Mouse (Mus musculus) lung, postnatal 25 days (tissue): ENCODE measurements around the gene Hck.

Source experiments
- DNase-seq: peaks from one replicate; pipeline ENCODE4 v3.0.0; 2022; ENCODE audit warnings: low spot score

Gene Hck

DNA sequence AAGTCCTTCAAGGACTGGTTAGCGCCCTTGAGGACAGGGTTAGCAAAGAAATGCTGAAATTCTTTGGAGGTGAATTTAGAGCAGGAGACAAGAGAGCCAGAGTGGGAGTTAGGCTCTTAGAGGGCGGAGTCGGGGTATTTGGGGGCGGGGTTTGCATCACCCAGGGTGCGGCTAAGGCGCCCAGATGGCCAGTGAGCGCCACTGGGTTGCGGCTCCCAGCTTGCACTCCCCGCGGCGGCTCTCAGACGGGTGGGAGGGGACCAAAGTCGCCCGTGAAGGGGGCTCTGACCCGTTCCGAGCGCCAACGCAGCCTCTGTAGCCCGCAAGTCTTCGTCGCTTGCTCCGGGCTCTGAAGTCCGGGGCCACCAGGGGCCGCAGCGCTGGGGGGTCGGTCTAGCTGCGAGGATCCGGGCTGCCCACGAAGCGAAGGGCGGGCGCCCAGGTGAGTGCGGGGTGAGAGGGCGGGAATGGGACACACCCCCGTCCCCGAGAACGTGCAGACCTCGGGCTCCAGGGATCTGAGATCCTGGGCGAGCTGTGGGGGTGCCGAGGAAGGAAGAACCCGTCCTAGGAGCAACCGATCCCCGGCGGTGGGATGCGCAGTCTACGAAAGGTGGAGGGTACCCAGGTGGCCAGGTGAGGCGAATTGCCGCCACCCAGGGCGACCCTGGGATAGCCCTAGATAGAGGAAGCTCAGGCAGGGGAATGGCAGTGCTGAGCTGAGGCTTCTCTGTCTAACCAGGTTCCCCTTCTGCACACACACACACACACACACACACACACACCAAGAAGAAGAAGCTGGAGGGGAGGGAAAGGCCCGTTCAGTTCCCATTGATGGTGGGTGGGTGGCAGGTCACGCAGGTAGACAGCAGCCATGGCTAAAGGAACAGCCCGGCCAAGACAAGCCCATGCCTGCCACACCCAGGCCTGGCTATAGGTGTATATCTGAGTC lies at the start of gene Hck:
Gene Hck (plus strand): TSS at position 156 of the 952 bp plus-strand sequence.
- DNase-seq: peak; percentile 77

GRCm38 (mm10) chr2:153060216-153060615 lies 48.1 kb upstream of the Hck start:
- peak; percentile 16 for DNase-seq

GRCm38 (mm10) chr2:153063394-153063793 lies 44.9 kb upstream of the Hck start:
- DNase-seq: no peak

DNA sequence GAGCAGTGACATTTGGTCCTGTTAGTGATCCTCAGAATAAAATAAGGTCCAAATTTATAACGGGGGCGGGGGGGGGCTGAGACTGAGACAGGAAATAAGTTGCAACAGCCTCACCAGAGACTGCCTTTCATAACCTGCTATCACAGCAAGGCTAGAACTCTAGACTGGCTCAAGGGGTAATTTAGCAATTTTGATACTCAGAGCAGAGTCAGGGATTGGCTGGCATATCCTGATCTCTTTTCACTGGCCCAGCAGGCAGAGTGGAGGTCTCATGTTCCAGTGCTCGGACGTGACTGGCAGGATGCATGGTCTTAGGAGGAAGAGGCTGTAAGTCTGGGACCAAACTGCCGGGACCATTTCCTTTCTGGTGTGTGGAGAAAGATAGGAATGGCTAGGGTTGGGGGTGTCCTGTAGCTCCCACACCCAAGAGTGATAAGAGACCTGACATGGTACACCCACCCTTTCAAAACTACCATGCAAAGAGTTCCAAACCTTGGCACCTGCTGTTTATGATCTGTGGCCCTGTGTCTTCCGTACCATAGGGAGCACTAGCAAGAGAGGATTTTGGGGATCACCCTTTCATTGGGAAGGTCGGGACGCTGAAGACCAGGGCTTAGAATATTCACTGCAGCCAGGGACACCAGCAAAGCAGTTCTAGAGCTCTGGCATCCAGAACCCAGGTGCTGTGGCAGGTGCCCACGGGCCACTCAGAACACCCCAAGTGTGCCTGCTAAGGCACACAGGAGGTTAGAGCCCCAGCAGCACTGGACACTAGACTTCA lies 43.9 kb upstream of the Hck start:
- DNase-seq: peak; percentile 17

DNA sequence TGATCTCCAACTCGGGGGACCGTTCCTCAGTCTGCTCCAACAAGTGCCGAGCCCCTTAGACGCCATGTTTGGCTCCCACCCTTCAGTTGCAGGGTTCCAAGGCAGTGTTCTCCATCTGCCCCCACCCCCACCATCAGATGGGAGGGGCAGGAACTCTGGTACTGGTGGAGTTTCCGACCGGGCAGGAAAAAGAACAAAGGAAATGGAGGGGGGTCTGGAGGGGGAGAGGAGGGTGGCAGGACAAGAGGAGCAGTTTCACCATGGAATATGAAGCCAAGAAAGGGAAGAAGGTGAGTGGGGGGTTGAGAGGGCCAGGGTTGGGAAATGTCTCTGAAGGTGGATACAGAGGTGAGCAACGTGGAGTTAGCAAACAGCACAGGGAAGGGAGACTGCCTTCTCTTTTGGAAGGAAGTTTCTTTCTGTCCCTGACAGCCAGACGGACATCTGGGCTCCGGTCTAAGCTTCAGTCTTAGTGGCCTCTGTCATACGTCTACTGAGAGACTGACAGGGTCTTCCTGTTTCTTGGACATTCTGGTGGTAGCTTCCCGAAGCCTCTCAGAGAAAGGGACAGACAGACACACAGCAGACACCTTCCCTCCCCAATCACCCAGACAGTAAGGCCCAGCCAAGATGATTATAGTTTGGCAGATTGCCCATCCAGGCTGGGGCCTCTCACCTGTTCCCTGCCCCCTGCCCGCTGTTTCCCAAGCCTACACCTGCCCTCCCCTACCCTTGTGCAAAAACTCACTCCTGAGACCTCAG lies 42.3 kb upstream of the Hck start, which contains the start of gene Ccm2l:
Gene Ccm2l (plus strand): TSS at position 209 of the 762 bp plus-strand sequence.
- peak; percentile 83 for DNase-seq

GRCm38 (mm10) chr2:153066991-153067390 lies 41.3 kb upstream of the Hck start:
- DNase-seq: no peak

GRCm38 (mm10) chr2:153070762-153071490 lies 37.3 kb upstream of the Hck start:
- peak; percentile 22 for DNase-seq

GRCm38 (mm10) chr2:153071491-153072184 lies 36.6 kb upstream of the Hck start:
- no peak for DNase-seq

DNA sequence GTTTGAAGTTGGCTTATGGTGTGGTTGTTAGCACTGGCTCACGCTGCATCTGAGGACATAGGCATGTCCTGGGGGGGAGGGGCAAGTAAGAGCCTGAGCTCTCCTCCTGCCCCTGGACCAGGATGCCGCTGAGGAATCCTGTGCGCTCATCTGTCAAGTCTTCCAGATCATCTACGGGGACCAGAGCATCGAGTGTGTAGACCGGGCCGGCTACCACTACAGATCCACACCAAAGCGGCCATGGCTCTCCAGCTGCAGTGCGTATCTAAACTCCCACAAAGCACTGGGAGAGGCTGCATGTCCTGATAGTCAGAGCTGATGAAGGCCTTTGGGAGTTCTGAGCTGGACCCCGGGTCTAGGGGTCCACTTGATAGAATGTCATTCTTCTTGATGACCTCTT lies 33.6 kb upstream of the Hck start:
- no peak for DNase-seq

GRCm38 (mm10) chr2:153075961-153076360 lies 32.3 kb upstream of the Hck start:
- no peak for DNase-seq

- peak; percentile 78 for DNase-seq
Measured at GRCm38 (mm10) chr2:153080841-153081523, 27.3 kb upstream of the Hck start.

- no peak for DNase-seq
Measured at GRCm38 (mm10) chr2:153081866-153082265, 26.4 kb upstream of the Hck start.

DNA sequence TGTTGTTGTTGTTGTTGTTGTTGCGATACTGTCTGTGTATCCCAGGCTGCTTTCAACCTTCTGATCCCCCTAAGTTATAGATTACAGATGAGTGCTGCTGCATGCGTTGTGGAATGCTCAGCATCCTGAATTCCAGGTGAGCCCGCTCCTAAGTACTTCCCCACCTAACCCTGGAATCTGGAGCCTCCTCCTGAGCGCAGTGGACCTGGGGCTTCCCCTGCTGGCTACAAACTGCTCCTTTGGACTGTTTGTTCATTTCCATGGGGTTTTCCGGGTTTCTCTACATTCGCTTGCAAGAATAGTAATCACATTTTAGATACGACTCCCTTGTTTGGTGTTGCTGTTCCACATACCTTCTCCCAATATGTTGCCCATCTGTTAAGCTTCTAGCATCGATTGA lies 25.0 kb upstream of the Hck start:
- peak; percentile 41 for DNase-seq

GRCm38 (mm10) chr2:153083824-153084223 lies 24.4 kb upstream of the Hck start:
- no peak for DNase-seq

- peak; percentile 53 for DNase-seq
Measured at GRCm38 (mm10) chr2:153084261-153084976, 23.8 kb upstream of the Hck start.

GRCm38 (mm10) chr2:153085556-153085955 lies 22.7 kb upstream of the Hck start:
- DNase-seq: no peak

GRCm38 (mm10) chr2:153086166-153086565 lies 22.1 kb upstream of the Hck start:
- DNase-seq: no peak

GRCm38 (mm10) chr2:153087091-153087490 lies 21.2 kb upstream of the Hck start:
- no peak for DNase-seq

- no peak for DNase-seq
Measured at GRCm38 (mm10) chr2:153089316-153089715, 19.0 kb upstream of the Hck start.
